Mouse (Mus musculus): ENCODE measurements at regions not wholly inside any gene's neighbourhood (a gene's known extent, or its start where the extent isn't known, plus 50 kb on each side); places are given as distances from the start of the nearest gene placed in this dataset.

- no peak for TF ChIP-seq MYOD1 (IDR thresholded peaks at IDR 0.05; ENCODE audit: control insufficient read depth, insufficient read length, low read depth)
- no peak for TF ChIP-seq CEBPB (IDR thresholded peaks at IDR 0.05; ENCODE audit: low read depth)
- no peak for TF ChIP-seq USF1 (IDR thresholded peaks at IDR 0.05; ENCODE audit: low read depth)
- TF ChIP-seq CTCF (IDR thresholded peaks at IDR 0.05; ENCODE audit: control insufficient read depth, insufficient read depth, insufficient read length), result no peak
- TF ChIP-seq MAX (IDR thresholded peaks at IDR 0.05), result no peak
- no peak for TF ChIP-seq MYOG (IDR thresholded peaks at IDR 0.05; ENCODE audit: control insufficient read depth, extremely low read depth, insufficient read length)
- TF ChIP-seq FOSL1 (IDR thresholded peaks at IDR 0.05; ENCODE audit: insufficient read depth, low read length, poor library complexity, severe bottlenecking), result no peak
- H3K4me3 ChIP-seq (ENCODE audit: insufficient read depth, poor library complexity, severe bottlenecking), result no peak overlapping the region
- H3ac ChIP-seq (ENCODE audit: control insufficient read depth, insufficient read length, low read depth), result no peak overlapping the region
- no peaks in the 10 kb centered on the region for H3K79me3 ChIP-seq (ENCODE audit: low read depth)
- no peaks in the 10 kb centered on the region for H3K36me3 ChIP-seq (ENCODE audit: control insufficient read depth, insufficient read depth)
- H3K79me2 ChIP-seq (ENCODE audit: control insufficient read depth, insufficient read depth), result no peaks in the 10 kb centered on the region
- no peaks in the 10 kb centered on the region for H3K27me3 ChIP-seq (ENCODE audit: control insufficient read depth, insufficient read depth, insufficient read length)
Observed at GRCm38 (mm10) chr5:119596994-119597391, 73.5 kb upstream of the Tbx3 start.

- Histone ChIP-seq H3K36me3 (ENCODE audit: control insufficient read depth, insufficient read depth) (no peaks in the 10 kb centered on the region), H3K27me3 (ENCODE audit: control insufficient read depth, insufficient read depth, insufficient read length) (no peaks in the 10 kb centered on the region), H3K79me3 (ENCODE audit: low read depth) (no peaks in the 10 kb centered on the region), H3ac (ENCODE audit: control insufficient read depth, insufficient read length, low read depth) (no peak overlapping the region), H3K79me2 (ENCODE audit: control insufficient read depth, insufficient read depth) (no peaks in the 10 kb centered on the region), H3K4me3 (ENCODE audit: insufficient read depth, poor library complexity, severe bottlenecking) (no peak overlapping the region)
- TF ChIP-seq USF1 (IDR thresholded peaks at IDR 0.05; ENCODE audit: low read depth) (no peak), CEBPB (IDR thresholded peaks at IDR 0.05; ENCODE audit: low read depth) (no peak), MYOG (IDR thresholded peaks at IDR 0.05; ENCODE audit: control insufficient read depth, extremely low read depth, insufficient read length) (no peak), FOSL1 (IDR thresholded peaks at IDR 0.05; ENCODE audit: insufficient read depth, low read length, poor library complexity, severe bottlenecking) (no peak), CTCF (IDR thresholded peaks at IDR 0.05; ENCODE audit: control insufficient read depth, insufficient read depth, insufficient read length) (no peak), MAX (IDR thresholded peaks at IDR 0.05) (no peak), MYOD1 (IDR thresholded peaks at IDR 0.05; ENCODE audit: control insufficient read depth, insufficient read length, low read depth) (no peak)
Observed at GRCm38 (mm10) chr5:119597530-119597929, 72.9 kb upstream of the Tbx3 start.

DNA sequence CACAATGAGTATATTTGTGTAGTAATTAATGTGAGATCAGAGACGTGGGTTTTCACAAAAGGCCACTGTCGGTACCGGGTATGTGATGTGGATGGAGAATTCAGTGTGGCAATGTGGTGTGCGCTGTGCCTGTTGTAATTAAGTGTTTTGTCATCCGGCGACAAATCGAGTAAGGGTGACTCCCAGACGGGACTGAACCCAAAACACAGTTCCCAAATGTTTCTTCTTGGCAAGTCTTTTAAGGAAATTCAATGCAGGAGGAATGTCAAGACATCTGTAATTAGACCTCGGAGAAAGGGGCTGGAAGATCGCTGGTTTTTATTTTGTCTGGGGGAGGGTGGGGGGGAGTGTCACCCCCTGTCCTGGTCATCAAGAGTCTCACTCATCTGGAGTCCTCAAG is 72.3 kb upstream of the Tbx3 start:
- H3K79me2 ChIP-seq (ENCODE audit: control insufficient read depth, insufficient read depth), result no peaks in the 10 kb centered on the region
- no peak overlapping the region for H3ac ChIP-seq (ENCODE audit: control insufficient read depth, insufficient read length, low read depth)
- no peaks in the 10 kb centered on the region for H3K36me3 ChIP-seq (ENCODE audit: control insufficient read depth, insufficient read depth)
- no peaks in the 10 kb centered on the region for H3K27me3 ChIP-seq (ENCODE audit: control insufficient read depth, insufficient read depth, insufficient read length)
- no peak for TF ChIP-seq CEBPB (IDR thresholded peaks at IDR 0.05; ENCODE audit: low read depth)
- no peak for TF ChIP-seq MYOD1 (IDR thresholded peaks at IDR 0.05; ENCODE audit: control insufficient read depth, insufficient read length, low read depth)
- no peak for TF ChIP-seq MYOG (IDR thresholded peaks at IDR 0.05; ENCODE audit: control insufficient read depth, extremely low read depth, insufficient read length)
- no peak overlapping the region for H3K4me3 ChIP-seq (ENCODE audit: insufficient read depth, poor library complexity, severe bottlenecking)
- no peaks in the 10 kb centered on the region for H3K79me3 ChIP-seq (ENCODE audit: low read depth)

- no peak for TF ChIP-seq CTCF (IDR thresholded peaks at IDR 0.05; ENCODE audit: control insufficient read depth, insufficient read depth, insufficient read length)
- no peak for TF ChIP-seq FOSL1 (IDR thresholded peaks at IDR 0.05; ENCODE audit: insufficient read depth, low read length, poor library complexity, severe bottlenecking)
- no peak for TF ChIP-seq MAX (IDR thresholded peaks at IDR 0.05)
- TF ChIP-seq MYOD1 (IDR thresholded peaks at IDR 0.05; ENCODE audit: control insufficient read depth, insufficient read length, low read depth), result no peak
- TF ChIP-seq CEBPB (IDR thresholded peaks at IDR 0.05; ENCODE audit: low read depth), result no peak
- no peak for TF ChIP-seq USF1 (IDR thresholded peaks at IDR 0.05; ENCODE audit: low read depth)
- TF ChIP-seq MYOG (IDR thresholded peaks at IDR 0.05; ENCODE audit: control insufficient read depth, extremely low read depth, insufficient read length), result no peak
- Histone ChIP-seq H3K79me3 (ENCODE audit: low read depth) (no peaks in the 10 kb centered on the region), H3K36me3 (ENCODE audit: control insufficient read depth, insufficient read depth) (no peaks in the 10 kb centered on the region), H3ac (ENCODE audit: control insufficient read depth, insufficient read length, low read depth) (no peak overlapping the region), H3K4me3 (ENCODE audit: insufficient read depth, poor library complexity, severe bottlenecking) (no peak overlapping the region), H3K27me3 (ENCODE audit: control insufficient read depth, insufficient read depth, insufficient read length) (no peaks in the 10 kb centered on the region), H3K79me2 (ENCODE audit: control insufficient read depth, insufficient read depth) (no peaks in the 10 kb centered on the region)
Observed at GRCm38 (mm10) chr5:119601390-119601789, 69.1 kb upstream of the Tbx3 start.

GRCm38 (mm10) chr5:119602001-119602400 is 68.5 kb upstream of the Tbx3 start:
- H3K36me3 ChIP-seq (ENCODE audit: control insufficient read depth, insufficient read depth), result no peaks in the 10 kb centered on the region
- no peaks in the 10 kb centered on the region for H3K27me3 ChIP-seq (ENCODE audit: control insufficient read depth, insufficient read depth, insufficient read length)
- TF ChIP-seq CEBPB (IDR thresholded peaks at IDR 0.05; ENCODE audit: low read depth), result no peak
- no peak for TF ChIP-seq MYOG (IDR thresholded peaks at IDR 0.05; ENCODE audit: control insufficient read depth, extremely low read depth, insufficient read length)
- TF ChIP-seq CTCF (IDR thresholded peaks at IDR 0.05; ENCODE audit: control insufficient read depth, insufficient read depth, insufficient read length), result no peak
- TF ChIP-seq FOSL1 (IDR thresholded peaks at IDR 0.05; ENCODE audit: insufficient read depth, low read length, poor library complexity, severe bottlenecking), result no peak
- TF ChIP-seq MAX (IDR thresholded peaks at IDR 0.05), result no peak
- TF ChIP-seq USF1 (IDR thresholded peaks at IDR 0.05; ENCODE audit: low read depth), result no peak
- no peak for TF ChIP-seq MYOD1 (IDR thresholded peaks at IDR 0.05; ENCODE audit: control insufficient read depth, insufficient read length, low read depth)
- no peak overlapping the region for H3ac ChIP-seq (ENCODE audit: control insufficient read depth, insufficient read length, low read depth)
- H3K4me3 ChIP-seq (ENCODE audit: insufficient read depth, poor library complexity, severe bottlenecking), result no peak overlapping the region
- H3K79me3 ChIP-seq (ENCODE audit: low read depth), result no peaks in the 10 kb centered on the region
- H3K79me2 ChIP-seq (ENCODE audit: control insufficient read depth, insufficient read depth), result no peaks in the 10 kb centered on the region

GRCm38 (mm10) chr5:119605444-119605843 is 65.0 kb upstream of the Tbx3 start:
- no peak for TF ChIP-seq MYOD1 (IDR thresholded peaks at IDR 0.05; ENCODE audit: control insufficient read depth, insufficient read length, low read depth)
- no peak for TF ChIP-seq USF1 (IDR thresholded peaks at IDR 0.05; ENCODE audit: low read depth)
- no peak for TF ChIP-seq MYOG (IDR thresholded peaks at IDR 0.05; ENCODE audit: control insufficient read depth, extremely low read depth, insufficient read length)
- no peak for TF ChIP-seq CEBPB (IDR thresholded peaks at IDR 0.05; ENCODE audit: low read depth)
- TF ChIP-seq FOSL1 (IDR thresholded peaks at IDR 0.05; ENCODE audit: insufficient read depth, low read length, poor library complexity, severe bottlenecking), result no peak
- TF ChIP-seq MAX (IDR thresholded peaks at IDR 0.05), result no peak
- H3K27me3 ChIP-seq (ENCODE audit: control insufficient read depth, insufficient read depth, insufficient read length), result no peaks in the 10 kb centered on the region
- H3K36me3 ChIP-seq (ENCODE audit: control insufficient read depth, insufficient read depth), result no peaks in the 10 kb centered on the region
- H3ac ChIP-seq (ENCODE audit: control insufficient read depth, insufficient read length, low read depth), result no peak overlapping the region
- no peaks in the 10 kb centered on the region for H3K79me2 ChIP-seq (ENCODE audit: control insufficient read depth, insufficient read depth)
- H3K4me3 ChIP-seq (ENCODE audit: insufficient read depth, poor library complexity, severe bottlenecking), result no peak overlapping the region
- H3K79me3 ChIP-seq (ENCODE audit: low read depth), result no peaks in the 10 kb centered on the region
